Mouse (Mus musculus) cerebellum, adult 9-10 months (tissue): ENCODE measurements around the gene Prkn.

Experiments
- DNase-seq: peaks from one replicate; pipeline ENCODE4 v3.0.0; 2022

Prkn gene

GRCm38 (mm10) chr17:11290183-11290582 lies 450.0 kb downstream of the Prkn start:
- DNase-seq, result no peak

- DNase-seq, result no peak
Measured at GRCm38 (mm10) chr17:11303116-11303515, 462.9 kb downstream of the Prkn start.

GRCm38 (mm10) chr17:11309843-11310242 lies 469.7 kb downstream of the Prkn start:
- no peak for DNase-seq

GRCm38 (mm10) chr17:11314163-11314562 lies 474.0 kb downstream of the Prkn start:
- no peak for DNase-seq

- DNase-seq, result peak; percentile 86
Measured at GRCm38 (mm10) chr17:11315675-11316074, 475.5 kb downstream of the Prkn start.

- DNase-seq, result no peak
Measured at GRCm38 (mm10) chr17:11318946-11319345, 478.8 kb downstream of the Prkn start.

GRCm38 (mm10) chr17:11319666-11320360 lies 479.6 kb downstream of the Prkn start:
- no peak for DNase-seq

- DNase-seq, result no peak
Measured at GRCm38 (mm10) chr17:11332081-11332480, 491.9 kb downstream of the Prkn start.

- peak; percentile 36 for DNase-seq
Measured at GRCm38 (mm10) chr17:11333741-11334140, 493.6 kb downstream of the Prkn start.

- DNase-seq, result no peak
Measured at GRCm38 (mm10) chr17:11336156-11336555, 496.0 kb downstream of the Prkn start.

- no peak for DNase-seq
Measured at GRCm38 (mm10) chr17:11340368-11340767, 500.2 kb downstream of the Prkn start.

GRCm38 (mm10) chr17:11346310-11346709 lies 506.1 kb downstream of the Prkn start:
- DNase-seq, result no peak

- peak; percentile 76 for DNase-seq
Measured at GRCm38 (mm10) chr17:11352778-11353552, 512.8 kb downstream of the Prkn start.

- no peak for DNase-seq
Measured at GRCm38 (mm10) chr17:11353553-11353945, 513.4 kb downstream of the Prkn start.

- DNase-seq, result no peak
Measured at GRCm38 (mm10) chr17:11354348-11354747, 514.2 kb downstream of the Prkn start.

GRCm38 (mm10) chr17:11375461-11375860 lies 535.3 kb downstream of the Prkn start:
- DNase-seq, result no peak

GRCm38 (mm10) chr17:11383364-11383962 lies 543.3 kb downstream of the Prkn start:
- no peak for DNase-seq

GRCm38 (mm10) chr17:11385246-11385645 lies 545.1 kb downstream of the Prkn start:
- peak; percentile 35 for DNase-seq

- no peak for DNase-seq
Measured at GRCm38 (mm10) chr17:11392622-11393294, 552.6 kb downstream of the Prkn start.

GRCm38 (mm10) chr17:11394607-11395006 lies 554.4 kb downstream of the Prkn start:
- no peak for DNase-seq

GRCm38 (mm10) chr17:11397678-11398077 lies 557.5 kb downstream of the Prkn start:
- no peak for DNase-seq

GRCm38 (mm10) chr17:11402225-11402875 lies 562.2 kb downstream of the Prkn start:
- peak; percentile 68 for DNase-seq

- DNase-seq, result no peak
Measured at GRCm38 (mm10) chr17:11411414-11411813, 571.2 kb downstream of the Prkn start.
